Mouse (Mus musculus) bone marrow, adult 2 months (tissue): ENCODE results near the gene Habp4.

Experiments used
- CTCF ChIP-seq: fragments of 200-500 bp; IDR thresholded peaks from 2 replicates; pipeline ENCODE4 v1.5.1; 2011; ENCODE audit warnings: low read length, control low read depth; ENCODE audit not compliant: control insufficient read depth, insufficient read depth
- POLR2A ChIP-seq: fragments of 200-500 bp; IDR thresholded peaks from 2 replicates; pipeline ENCODE4 v1.6.1; 2011; ENCODE audit warnings: low read depth, mild to moderate bottlenecking, control low read depth, low read length, borderline replicate concordance; ENCODE audit not compliant: control insufficient read depth

DNA sequence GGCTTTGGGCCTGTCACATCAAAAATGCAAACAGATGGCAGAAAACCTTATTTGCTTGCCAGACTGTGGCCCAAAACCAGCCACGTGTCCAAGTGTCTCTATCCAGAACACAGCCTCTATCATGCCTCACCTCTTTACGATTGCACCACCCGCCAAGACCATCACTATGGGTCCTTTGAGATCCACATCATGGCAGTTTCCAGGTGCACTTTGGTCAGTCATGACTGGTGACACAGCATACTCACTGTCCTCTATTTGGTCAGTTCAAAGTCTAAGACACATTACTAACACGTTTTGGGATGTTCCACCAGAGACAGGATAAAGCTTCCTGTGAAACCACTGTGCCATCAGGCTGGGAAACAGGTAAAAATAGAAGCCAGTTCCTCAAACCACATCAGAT is 22.0 kb downstream of the Habp4 start:
- TF ChIP-seq CTCF = no peak
- TF ChIP-seq POLR2A = no peak
